Mouse (Mus musculus) megakaryocyte, embryonic 14.5 days (primary cell): ENCODE measurements at regions not wholly inside any gene's neighbourhood (a gene's known extent, or its start where the extent isn't known, plus 50 kb on each side); places are given as distances from the start of the nearest gene placed in this dataset.

Experiments
- H3K27me3 ChIP-seq: replicated peaks from 2 replicates; pipeline ENCODE3; 2012; ENCODE audit warnings: inconsistent platforms
- H3K36me3 ChIP-seq: replicated peaks from 2 replicates; pipeline ENCODE3; 2012; ENCODE audit warnings: low read length, inconsistent platforms, mixed read lengths
- H3K4me1 ChIP-seq: 2 replicates; pipeline ENCODE4 v1.6.1; 2012; ENCODE audit warnings: inconsistent platforms
- H3K4me3 ChIP-seq: replicated peaks from 2 replicates; pipeline ENCODE3; 2012; ENCODE audit warnings: moderate library complexity, mild to moderate bottlenecking, inconsistent platforms
- H3K9me3 ChIP-seq: 2 replicates; pipeline ENCODE4 v1.6.1; 2012; ENCODE audit warnings: inconsistent platforms
- FLI1 ChIP-seq: IDR thresholded peaks from 2 replicates; pipeline ENCODE4 v1.6.1; 2012; ENCODE audit warnings: low read length, inconsistent platforms, mixed read lengths
- GATA1 ChIP-seq: IDR thresholded peaks from 3 replicates; pipeline ENCODE4 v1.6.1; 2012; ENCODE audit warnings: mixed read lengths, low read length, inconsistent platforms, borderline replicate concordance

DNA sequence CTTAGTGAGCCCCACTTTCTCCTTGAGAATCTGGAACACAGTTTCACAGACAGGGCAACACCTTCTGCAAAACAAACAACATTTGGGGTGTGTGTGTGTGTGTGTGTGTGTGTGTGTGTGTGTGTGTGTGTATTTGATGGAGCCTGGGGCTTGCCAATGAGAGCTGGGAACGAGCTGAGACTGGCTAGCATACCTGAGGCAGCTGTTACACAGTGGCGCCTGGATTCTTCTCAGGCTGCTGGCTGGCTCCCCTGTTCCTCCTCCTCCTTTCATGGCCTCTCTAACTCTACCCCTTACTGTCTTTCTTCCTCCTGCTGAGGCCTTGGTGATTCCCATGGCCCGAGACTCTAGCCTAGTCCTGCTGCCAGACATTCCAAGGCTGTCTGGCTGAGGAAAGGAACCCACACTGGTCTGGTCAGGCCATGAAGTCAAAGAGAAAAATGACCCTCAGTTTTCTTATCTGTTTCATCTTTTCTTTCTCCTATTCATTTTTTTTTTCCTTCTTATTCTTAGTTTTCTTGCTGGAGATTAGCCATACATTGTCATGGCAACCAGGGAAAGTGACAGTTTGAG lies 79.6 kb upstream of the Sem1 start:
- TF ChIP-seq GATA1 = no peak
- no peak for TF ChIP-seq FLI1
- H3K9me3 ChIP-seq = peaks cover 5% of the 10 kb centered on the region; the same call in 1 of the 2 replicates
- no peaks in the 10 kb centered on the region for H3K27me3 ChIP-seq
- no peaks in the 10 kb centered on the region for H3K4me1 ChIP-seq
- no peak overlapping the region for H3K4me3 ChIP-seq
- no peaks in the 10 kb centered on the region for H3K36me3 ChIP-seq

DNA sequence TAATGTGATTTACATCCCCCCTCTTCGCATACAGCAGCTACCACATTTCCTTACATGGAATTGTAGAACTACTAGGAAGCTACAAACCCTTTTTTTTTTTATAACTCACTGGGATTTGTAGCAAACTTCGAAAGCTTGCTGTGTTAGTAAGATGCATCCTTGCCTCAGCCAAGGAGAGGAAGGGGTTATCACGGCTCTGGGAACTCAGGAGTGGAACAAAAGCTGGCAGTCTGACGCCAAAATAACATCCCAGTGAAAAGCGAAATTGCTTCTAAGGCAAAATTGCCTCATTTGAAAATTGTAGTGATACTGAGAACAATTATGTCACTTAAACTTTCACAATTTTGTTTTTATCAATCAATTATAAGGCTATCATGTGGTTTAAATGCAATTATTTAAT lies 81.6 kb upstream of the Sem1 start:
- no peak for TF ChIP-seq GATA1
- no peak overlapping the region for H3K4me3 ChIP-seq
- H3K27me3 ChIP-seq = no peaks in the 10 kb centered on the region
- H3K4me1 ChIP-seq = no peaks in the 10 kb centered on the region
- H3K9me3 ChIP-seq = 0 out of 2 replicates have a peak, but pooled peaks cover 3% of the 10 kb centered on the region
- H3K36me3 ChIP-seq = no peaks in the 10 kb centered on the region

DNA sequence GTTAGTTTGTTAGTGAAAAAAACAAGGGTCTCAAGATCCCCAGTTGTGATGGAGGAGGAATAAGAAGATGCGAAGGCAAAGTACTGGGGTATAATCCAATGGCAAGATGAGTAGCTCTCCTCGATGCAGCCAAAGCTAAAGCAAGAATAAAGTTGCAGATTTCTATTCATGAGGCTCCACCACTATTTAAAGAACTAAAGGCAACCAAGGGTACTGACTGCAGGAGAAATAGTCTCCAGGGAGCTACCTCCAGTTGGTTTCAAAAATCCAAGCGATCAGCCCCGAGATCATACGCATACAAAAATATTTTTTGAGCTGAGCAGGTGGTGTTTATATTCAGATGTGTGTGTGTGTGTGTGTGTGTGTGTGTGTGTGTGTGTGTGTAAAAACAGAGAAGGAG lies 88.3 kb upstream of the Sem1 start:
- no peak for TF ChIP-seq FLI1
- no peak for TF ChIP-seq GATA1
- Histone ChIP-seq H3K9me3 (0 out of 2 replicates have a peak, but pooled peaks cover 6% of the 10 kb centered on the region), H3K27me3 (no peaks in the 10 kb centered on the region), H3K4me1 (no peaks in the 10 kb centered on the region), H3K4me3 (no peak overlapping the region), H3K36me3 (no peaks in the 10 kb centered on the region)

DNA sequence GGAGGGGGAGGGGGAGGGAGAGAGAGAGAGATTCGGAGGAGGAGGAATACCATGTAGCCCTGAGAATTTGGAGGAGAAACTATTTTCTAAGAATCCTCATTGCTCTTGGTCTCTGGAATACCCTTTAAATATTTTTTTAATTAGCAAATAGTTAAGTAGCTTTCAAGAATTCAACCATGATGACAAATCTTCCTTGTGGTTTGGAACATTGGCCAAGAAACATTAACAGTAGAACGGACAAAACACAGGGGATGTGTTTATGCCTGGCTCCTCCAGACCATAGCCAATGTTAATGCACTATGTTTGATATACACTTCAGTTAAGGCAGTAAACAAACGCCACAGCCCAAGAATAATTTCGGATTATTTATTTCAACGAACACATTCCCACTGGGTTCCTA lies 110.8 kb upstream of the Sem1 start:
- H3K27me3 ChIP-seq = no peaks in the 10 kb centered on the region
- H3K4me3 ChIP-seq = no peak overlapping the region
- no peaks in the 10 kb centered on the region for H3K9me3 ChIP-seq
- H3K4me1 ChIP-seq = no peaks in the 10 kb centered on the region
- TF ChIP-seq GATA1 (no peak), FLI1 (no peak)
- no peaks in the 10 kb centered on the region for H3K36me3 ChIP-seq

DNA sequence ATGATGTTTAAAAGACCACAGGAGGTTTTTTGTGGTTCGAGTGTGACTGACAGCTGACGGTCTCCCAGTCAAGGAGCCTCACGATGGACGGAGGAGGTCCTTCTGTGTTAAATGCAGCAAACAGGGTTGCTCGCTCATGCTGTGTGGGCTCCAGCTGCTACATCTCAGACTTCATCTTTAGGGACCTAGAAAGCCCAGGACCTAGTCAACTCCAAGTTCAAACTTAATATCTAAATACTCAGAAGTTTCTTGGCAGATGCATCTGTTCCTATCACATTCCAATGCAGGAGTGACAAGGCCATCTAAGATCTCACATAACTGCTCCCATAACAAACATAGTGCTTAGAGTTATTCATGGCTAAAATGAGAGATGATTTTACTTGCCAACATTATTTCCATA lies 111.7 kb upstream of the Sem1 start:
- no peaks in the 10 kb centered on the region for H3K9me3 ChIP-seq

DNA sequence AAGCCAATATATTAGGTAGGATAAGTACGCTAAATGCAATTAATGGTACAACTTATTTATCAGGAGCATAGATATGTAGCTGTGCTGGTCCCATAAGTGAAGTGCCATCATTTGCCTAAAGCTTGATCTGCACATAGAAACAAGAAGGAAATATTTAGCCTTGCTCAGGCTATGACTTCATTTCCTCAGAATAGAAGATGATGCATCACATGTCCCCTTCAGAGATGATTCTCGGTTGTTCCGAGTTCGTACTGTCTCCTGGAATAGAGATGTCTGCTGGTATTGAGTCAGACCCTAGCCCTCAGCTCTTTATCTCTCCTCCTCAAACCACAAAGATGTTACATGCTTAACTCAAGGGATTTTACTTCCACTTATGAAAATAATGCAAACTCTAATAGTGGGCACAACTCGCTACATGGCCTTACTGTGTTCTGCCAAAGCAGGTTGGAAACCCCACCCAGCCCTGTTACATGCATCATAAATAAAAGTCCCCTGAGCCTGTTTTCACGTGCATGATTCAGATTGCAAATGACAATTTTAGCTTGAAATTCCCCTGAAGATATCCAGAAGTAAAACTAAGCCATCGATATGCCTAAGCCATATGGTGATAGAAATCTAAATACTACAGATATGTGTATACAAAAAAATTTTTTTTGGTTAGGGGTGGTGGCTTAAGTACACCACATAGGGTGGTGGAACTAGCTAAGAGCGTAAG lies 113.8 kb upstream of the Sem1 start:
- Histone ChIP-seq H3K36me3 (no peaks in the 10 kb centered on the region), H3K27me3 (no peaks in the 10 kb centered on the region), H3K9me3 (no peaks in the 10 kb centered on the region), H3K4me1 (no peaks in the 10 kb centered on the region), H3K4me3 (no peak overlapping the region)
- no peak for TF ChIP-seq GATA1
- TF ChIP-seq FLI1 = no peak

More for the DNA sequence above, 111.7 kb upstream of the Sem1 start:
- H3K4me1 ChIP-seq = no peaks in the 10 kb centered on the region
- H3K4me3 ChIP-seq = no peak overlapping the region
- no peaks in the 10 kb centered on the region for H3K36me3 ChIP-seq
- TF ChIP-seq GATA1 (no peak), FLI1 (no peak)
- no peaks in the 10 kb centered on the region for H3K27me3 ChIP-seq

DNA sequence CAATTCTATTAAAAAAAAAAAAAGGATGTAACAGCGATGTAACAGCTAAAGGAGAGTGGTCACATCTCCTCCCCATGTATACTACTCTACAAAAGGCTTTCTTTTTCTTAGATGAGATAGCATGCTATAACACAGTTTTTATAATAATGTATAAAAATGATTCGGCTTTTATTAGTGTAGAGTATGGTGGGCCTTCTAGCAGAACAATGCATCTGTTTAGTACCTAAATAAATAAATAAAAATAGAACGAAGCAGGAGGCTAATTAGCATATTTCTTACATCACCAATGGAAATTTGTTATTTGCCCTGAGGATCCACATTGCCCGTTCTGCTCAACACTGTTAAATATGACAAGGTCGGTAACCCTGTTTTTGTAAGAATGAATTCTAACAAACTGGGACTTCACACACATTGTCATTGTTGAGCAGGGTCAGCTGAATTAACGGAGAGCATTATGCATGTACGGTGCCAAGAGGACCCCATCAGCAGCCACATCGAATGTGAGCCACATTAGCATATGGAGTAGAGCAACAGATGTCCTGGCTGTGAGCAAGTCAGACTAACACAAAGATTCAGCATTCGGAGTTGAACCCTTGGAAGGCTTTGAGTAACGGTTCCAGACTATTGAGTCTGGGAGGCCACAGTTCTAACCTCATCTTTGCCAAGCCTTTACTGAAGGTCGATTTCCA lies 117.4 kb upstream of the Sem1 start:
- TF ChIP-seq GATA1 (no peak), FLI1 (no peak)
- Histone ChIP-seq H3K27me3 (no peaks in the 10 kb centered on the region), H3K4me1 (no peaks in the 10 kb centered on the region), H3K36me3 (no peaks in the 10 kb centered on the region), H3K4me3 (no peak overlapping the region), H3K9me3 (no peaks in the 10 kb centered on the region)

DNA sequence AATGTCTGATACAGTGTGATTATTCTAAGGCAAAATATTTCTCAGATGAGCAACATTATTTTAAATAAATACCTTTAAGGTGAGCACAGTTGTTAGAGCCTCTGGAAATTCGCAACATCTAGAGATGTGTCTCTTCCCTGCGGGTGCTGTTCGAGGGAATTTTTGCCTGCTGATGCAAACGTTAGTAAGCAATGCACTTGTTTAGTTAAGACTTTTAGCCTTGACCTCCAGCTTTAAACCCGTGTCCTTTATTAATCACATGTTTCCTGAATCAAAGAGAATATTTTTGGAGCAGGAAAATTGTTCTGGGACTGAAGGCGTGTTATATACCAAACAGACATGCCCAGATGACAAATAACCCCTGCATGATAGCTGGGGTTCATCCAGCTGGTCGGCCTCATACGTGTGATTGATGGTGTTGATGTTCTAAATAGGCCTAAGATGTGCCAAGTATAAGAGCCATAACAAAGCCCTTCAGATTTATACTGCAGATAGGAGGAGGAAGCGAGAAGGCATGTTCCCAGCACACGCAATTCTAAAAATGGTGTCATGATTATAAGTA lies 119.0 kb upstream of the Sem1 start:
- TF ChIP-seq FLI1 (no peak), GATA1 (no peak)
- H3K4me1 ChIP-seq = no peaks in the 10 kb centered on the region
- H3K4me3 ChIP-seq = no peak overlapping the region
- H3K36me3 ChIP-seq = no peaks in the 10 kb centered on the region
- no peaks in the 10 kb centered on the region for H3K9me3 ChIP-seq
- H3K27me3 ChIP-seq = no peaks in the 10 kb centered on the region

DNA sequence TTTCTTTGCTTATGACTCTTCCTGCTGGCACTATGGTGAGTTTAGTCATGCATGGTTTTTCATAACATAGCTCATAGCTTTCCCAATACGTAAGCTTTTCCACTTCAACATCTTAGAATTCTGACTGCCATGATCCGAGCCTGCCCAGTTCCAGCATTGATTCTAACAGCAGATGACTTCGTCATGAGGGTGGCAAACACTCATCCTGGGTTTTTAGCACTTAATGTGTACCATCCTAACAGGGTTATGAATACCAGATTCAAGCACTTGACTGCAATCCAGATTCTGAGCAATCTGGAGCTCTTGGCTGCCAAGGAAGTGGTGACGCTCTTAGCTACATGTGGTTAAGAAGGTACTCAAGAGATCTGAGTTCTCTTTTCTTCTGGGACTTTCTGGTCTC lies 128.3 kb upstream of the Sem1 start:
- Histone ChIP-seq H3K9me3 (no peaks in the 10 kb centered on the region), H3K4me1 (no peaks in the 10 kb centered on the region), H3K27me3 (no peaks in the 10 kb centered on the region), H3K36me3 (no peaks in the 10 kb centered on the region), H3K4me3 (no peak overlapping the region)
- no peak for TF ChIP-seq FLI1
- TF ChIP-seq GATA1 = no peak

DNA sequence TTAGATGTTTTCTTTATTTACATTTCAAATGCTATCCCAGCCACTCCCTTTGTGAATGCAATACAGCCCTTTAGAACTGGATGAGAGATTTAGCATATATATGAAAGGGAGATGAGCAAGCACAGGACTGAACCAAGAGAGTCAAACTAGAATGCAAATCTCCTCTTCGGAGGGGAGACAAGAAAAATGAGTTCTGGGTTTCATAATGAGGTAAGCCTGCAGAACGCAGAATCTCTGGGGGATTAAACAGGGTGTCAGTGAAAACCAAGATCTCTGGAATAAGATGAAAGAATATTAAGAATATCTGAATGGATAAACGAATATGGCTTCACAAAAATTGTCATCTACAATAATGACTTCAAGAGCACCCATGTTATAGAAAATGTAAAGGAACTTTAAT lies 130.6 kb upstream of the Sem1 start:
- no peaks in the 10 kb centered on the region for H3K9me3 ChIP-seq
- TF ChIP-seq GATA1 = no peak
- no peak for TF ChIP-seq FLI1
- H3K36me3 ChIP-seq = no peaks in the 10 kb centered on the region
- no peaks in the 10 kb centered on the region for H3K27me3 ChIP-seq
- no peaks in the 10 kb centered on the region for H3K4me1 ChIP-seq
- H3K4me3 ChIP-seq = no peak overlapping the region
